Mouse (Mus musculus) layer of hippocampus, postnatal 36 days (tissue): ENCODE results near the gene Tnr. TPM values are rescaled to one million over a fixed set of nuclear protein-coding genes. Genes with fewer than 3 reads are reported as not detected.
A peak's percentile ranks its signal among the peaks of the same experiment; 100 is the strongest.

ENCODE experiments used
- DNase-seq, 2 experiments: peaks; one replicate each; pipeline ENCODE4 v3.0.0; 2022
- total RNA-seq, 2 experiments: library from RNA; stranded (reverse); gene quantifications; 2 replicates each; pipeline ENCODE4 v1.2.3; 2021

Gene Tnr
- total RNA-seq, 2 experiments from 2014 or later: 150 to 178 TPM

DNA sequence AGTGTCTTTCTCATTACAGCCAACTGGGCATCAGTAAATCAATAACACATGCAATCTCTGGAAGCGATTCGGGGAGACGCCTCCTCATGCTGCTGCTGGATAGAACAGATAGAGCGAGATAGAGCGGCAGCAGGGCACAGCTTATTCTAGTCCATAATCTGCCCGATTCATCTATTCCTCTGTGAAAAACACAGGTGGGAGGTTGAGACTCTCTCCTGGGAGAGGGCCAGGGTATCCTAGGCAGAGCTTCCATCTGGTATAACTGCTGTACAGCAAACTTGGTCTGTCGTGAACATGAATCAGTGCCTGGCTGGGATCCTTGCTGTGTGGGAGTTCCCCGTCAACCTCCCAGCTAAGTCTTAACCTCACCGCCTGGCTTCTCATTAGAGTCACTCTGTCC, 193.4 kb downstream of the Tnr start:
- DNase-seq: peak; percentile 81 to 82

GRCm38 (mm10) chr1:159723733-159724132, 200.2 kb downstream of the Tnr start:
- DNase-seq: no peak

GRCm38 (mm10) chr1:159729270-159729669, 205.7 kb downstream of the Tnr start:
- no peak for DNase-seq

DNA sequence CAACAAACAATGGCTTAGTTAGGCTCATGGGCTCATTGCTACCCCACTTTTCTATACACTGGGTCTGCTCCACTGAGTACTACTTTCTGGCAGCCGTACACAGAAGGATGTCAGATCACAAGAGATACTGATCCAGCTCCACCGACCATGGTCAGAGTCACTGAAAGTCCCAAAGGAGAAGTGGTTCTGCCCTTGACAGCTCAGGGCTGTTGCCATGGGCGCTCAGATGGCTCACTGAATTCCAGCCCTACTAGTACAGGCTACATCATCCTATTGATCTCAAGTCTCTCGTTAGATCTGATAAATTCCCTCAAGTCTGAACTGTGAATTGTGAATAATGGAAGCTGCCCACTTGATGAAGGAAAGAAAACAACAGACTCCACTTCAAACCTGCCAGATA, 207.3 kb downstream of the Tnr start:
- DNase-seq: no peak

DNA sequence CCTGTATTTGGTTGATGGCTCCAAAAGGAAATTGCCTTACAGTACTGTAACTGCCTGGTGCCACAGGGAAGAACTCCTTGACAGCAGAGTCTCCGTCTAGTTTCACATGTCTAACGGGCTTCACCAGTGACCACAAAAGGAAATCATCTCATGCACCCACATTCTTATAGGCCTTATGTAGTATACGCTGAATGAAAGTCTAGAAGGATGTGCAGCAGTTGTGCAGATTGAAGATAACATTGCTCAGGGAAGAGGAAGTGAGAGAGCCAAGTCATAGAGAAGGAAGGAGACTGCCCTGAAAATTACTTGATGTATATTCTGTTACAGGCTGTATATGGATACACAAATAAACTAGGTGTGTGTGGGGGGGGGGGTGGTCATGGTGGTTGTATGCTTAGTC, 211.5 kb downstream of the Tnr start:
- DNase-seq: no peak

GRCm38 (mm10) chr1:159739478-159739877, 215.9 kb downstream of the Tnr start:
- peak; percentile 39 to 40 for DNase-seq

GRCm38 (mm10) chr1:159741237-159742002, 217.9 kb downstream of the Tnr start:
- no peak for DNase-seq

GRCm38 (mm10) chr1:159742003-159742274, 218.4 kb downstream of the Tnr start:
- no peak for DNase-seq

- no peak for DNase-seq
Measured at GRCm38 (mm10) chr1:159743744-159744253, 220.2 kb downstream of the Tnr start.

DNA sequence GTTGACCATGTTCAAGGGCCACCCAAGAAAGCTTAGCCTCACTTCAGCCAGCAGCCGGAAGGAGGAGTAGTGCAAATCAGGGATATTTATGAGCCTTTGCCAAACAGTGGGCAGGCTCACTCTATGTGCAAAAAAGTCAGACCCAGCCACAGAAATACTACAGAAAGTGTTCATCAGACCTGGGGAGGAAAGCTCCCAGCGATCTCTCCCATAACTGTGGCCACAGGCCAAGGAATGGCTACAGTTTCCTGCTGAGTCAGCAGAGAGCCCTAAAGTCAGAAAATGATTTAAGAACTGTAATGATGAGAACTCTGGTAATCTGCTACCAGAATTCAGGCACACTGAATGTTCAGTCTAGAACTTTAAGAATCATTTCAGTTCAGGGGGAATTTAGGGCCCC, 221.7 kb downstream of the Tnr start:
- DNase-seq: no peak

DNA sequence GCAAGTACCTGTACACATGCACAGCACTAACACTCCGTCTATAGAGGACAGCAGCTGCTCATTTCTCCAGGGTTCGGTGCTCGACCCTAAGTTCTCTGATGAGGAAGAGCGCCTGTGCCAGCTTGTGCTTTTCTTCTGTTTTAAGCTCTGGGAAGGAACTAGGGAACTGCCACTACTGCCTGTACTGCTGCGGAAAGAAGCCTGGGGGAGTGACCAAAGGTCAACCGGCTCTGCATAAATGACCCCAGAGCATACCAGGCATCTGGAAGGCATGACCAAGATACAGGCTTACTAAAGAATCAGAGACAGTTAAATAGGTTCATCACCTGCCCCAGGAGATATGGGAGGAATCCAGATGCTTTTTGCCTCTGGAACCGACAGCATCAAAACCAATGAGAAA, 224.4 kb downstream of the Tnr start:
- DNase-seq: no peak

- no peak for DNase-seq
Measured at GRCm38 (mm10) chr1:159750411-159750810, 226.8 kb downstream of the Tnr start.

GRCm38 (mm10) chr1:159750876-159751275, 227.3 kb downstream of the Tnr start:
- no peak for DNase-seq

DNA sequence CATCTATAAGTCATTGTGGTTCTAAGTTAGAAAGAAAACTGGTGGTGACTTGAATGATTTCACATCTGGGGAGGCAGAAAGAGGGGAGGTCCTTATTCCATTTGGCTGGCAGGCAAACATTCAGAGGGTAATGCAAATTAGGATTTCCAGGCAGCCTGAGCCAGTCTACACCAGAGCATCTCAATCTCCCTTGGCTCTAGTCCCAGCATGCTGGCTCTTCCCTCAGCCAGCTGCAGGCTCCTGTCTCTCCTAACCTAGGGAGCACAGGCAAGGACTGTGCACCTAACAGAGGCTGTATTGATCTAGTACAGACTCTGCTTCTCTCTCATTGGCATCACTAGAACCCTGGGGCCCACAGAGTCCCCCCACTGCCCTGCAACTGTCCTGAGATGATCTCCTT, 237.4 kb downstream of the Tnr start:
- no peak for DNase-seq

DNA sequence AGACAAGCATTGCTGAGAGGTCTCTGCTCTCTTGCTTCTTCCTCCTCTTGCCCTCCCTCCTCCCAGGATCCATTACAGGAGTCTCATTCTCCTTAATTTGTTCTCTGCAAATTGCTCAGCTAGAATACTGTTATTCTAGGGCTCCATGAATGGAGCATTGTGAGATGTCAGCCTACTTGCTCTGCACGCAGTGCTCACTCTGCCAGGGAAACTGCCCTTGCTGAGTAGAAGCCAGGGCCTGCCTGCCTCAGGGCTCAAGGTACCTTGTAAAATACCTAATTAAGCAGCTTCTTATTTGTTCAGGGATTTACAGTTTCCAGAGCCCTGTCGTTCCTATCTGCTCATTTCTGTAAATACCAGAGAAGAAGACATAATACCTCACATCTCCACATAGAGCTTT, 240.3 kb downstream of the Tnr start:
- DNase-seq: no peak

DNA sequence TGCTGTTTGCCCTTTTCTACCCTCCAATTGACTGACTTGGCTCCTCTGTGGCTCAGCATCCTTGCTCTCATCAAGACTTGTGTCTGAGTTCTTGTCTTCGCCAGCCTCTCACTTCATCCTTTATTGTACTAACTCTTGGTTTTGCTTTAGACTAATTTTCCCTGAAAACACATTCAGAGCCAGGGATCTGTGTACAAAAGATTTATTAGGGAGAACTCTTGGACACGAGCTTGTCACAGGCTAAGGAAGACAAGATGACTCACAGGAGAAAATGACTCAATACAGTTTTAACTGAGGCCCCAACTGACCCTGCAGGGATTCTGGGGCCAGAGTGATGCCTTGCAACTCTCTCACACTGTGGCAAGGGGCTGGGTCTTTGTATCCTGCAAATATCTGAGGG, 241.3 kb downstream of the Tnr start:
- no peak for DNase-seq

DNA sequence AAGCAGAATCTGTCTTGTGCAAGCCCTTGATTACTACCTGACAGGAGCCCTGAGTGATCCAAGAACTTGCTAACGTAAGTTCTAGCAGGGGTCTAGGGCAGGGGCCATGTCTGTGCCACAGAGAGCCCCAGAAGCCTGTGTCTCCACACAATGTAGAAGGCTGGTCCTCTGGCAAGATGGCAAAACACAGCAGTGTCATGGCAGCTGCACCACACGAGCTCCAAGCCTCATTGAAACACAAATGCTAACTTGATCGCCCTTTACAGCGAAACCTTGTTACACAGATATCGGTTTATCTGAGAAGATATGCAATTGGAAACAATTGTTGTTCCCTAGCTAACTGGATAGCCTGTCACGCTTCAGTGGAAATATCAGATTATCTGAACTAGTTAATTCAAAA, 246.4 kb downstream of the Tnr start:
- DNase-seq: no peak

DNA sequence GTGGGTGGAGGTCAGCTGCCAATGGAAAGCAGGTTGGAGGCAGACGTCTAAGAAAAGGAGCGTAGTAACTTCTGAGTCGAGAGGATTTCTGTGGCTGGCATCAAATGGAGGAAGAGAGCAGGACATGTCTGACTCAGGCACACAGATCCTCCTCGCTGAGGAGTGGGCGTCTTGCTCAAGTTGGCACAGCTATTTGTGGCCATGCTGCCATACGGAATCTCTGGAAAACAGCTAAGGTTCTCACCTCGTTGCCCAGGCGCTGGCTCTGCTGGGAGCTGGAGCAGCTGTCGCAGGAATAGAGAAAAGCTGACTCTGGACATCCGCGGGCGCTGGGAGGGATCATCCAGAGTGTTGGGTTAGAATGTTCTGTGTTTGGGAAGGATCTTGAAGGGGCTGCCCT, 250.1 kb downstream of the Tnr start:
- peak; percentile 29 to 32 for DNase-seq

DNA sequence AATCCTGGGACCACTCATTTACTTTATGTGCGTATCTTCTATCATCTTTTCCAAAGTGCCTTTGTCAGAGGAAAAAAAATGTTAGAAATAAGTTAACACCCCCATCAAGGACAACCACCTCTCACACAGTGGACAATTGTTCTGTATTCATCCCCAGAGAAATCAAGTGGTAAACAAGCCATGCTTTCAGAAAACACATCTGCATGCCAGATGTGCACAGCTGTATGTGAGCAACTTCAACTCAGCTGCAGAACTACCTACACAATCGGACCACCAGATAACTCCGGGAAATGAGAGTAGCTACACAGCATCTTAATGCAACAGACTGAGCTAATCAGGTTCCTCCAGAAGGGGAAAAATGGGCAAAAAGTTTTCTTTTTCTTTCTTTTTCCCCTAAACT, 251.6 kb downstream of the Tnr start:
- no peak for DNase-seq

DNA sequence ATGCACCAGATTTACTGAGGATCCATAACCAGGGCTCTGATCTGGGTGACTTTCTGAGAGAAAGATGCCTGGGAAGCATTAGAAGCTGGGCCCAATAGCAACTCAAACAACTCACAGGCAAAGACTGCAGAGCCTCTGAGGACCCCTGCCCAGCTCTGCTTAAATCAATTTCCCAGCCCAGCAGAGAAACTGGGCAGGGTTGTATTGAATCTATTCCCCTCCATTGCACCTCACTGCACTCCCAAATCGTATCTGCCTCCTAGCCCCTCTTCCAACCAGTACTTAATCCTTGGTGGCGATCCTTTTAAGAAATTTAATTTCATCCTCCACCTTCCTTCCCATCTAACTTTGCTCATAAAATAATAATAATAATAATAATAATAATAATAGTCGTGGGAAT, 253.5 kb downstream of the Tnr start:
- DNase-seq: no peak

- DNase-seq: no peak
Measured at GRCm38 (mm10) chr1:159779424-159779823, 255.9 kb downstream of the Tnr start.

GRCm38 (mm10) chr1:159783842-159784241, 260.3 kb downstream of the Tnr start:
- no peak for DNase-seq

- no peak for DNase-seq
Measured at GRCm38 (mm10) chr1:159788312-159788711, 264.7 kb downstream of the Tnr start.

DNA sequence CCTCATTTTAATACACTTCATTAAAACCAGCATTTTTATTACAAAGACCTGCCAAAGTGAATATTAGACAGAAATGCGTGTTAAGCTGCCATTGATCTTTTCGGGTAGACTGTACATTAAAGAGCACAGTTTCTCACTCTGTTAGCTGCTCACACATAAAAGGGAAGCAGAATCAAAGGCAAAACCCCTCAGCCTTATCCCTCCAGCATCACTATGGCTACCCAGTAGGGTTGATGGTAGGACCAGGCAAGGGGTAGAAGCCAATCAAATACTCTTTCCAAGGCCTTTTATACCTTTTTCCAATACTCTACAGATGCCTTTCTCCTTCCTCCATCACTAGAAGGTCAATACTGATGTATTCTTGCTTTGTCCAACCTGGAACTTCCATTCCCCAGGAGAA, 269.0 kb downstream of the Tnr start:
- DNase-seq: no peak

DNA sequence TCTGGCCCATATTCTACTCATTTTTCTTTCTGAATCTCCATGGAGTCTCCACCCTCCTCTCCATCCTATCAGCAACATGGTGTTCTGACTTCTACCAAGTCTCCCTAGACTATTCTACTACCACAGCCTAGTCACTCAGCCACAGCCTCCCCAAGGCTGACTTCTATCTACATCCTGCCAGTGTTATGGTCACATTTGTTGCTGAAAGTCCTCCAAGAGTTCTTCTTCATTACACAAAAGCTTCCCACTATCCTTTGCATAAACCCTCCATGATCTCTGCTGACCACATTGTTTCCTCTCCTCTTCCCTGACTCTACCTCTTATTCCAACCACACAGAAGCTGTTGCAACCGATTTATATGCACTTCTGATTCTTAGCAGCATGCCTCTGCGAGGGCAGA, 272.5 kb downstream of the Tnr start:
- DNase-seq: no peak
